Mouse (Mus musculus) bone marrow, adult 2 months (tissue): ENCODE data around the gene Pip5k1a.

ENCODE experiments used
- CTCF ChIP-seq: fragments of 200-500 bp; IDR thresholded peaks from 2 replicates; pipeline ENCODE4 v1.5.1; 2011; ENCODE audit warnings: low read length, control low read depth; ENCODE audit not compliant: control insufficient read depth, insufficient read depth
- POLR2A ChIP-seq: fragments of 200-500 bp; IDR thresholded peaks from 2 replicates; pipeline ENCODE4 v1.6.1; 2011; ENCODE audit warnings: low read depth, mild to moderate bottlenecking, control low read depth, low read length, borderline replicate concordance; ENCODE audit not compliant: control insufficient read depth

DNA sequence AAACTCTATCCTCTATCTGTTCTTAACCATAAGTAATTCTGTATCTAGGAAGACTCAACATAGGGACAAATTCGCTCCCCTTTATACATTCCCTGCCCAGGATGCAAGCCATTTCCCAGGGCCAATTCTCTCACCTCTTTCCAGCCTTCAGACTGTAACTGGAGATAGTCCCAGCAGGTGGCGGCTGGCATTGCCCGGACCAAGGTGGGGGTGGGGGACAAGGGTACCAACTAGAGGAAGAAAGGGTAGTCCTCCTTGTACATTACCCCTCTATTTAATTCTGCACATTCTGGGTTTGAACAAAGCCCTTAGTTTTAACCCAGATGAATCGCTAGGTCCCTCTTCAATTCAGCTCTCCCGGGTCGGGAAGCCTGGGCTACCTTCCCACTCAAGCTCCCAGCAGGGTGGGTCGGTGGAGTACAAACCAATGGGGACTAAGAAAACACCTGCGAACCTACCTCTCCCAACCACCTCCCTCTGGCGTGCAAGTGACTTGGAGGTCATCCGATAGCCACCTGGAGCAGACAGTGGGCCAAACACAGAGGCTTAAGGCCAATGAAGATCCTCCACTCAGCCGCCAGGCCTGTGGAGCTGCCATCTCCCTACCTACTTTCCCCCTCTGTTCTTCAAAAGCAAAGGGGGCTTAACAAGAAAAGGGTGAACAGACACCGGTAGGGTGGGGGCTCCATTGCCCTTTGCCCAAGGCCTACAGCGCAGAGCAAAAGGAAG is 92.9 kb downstream of the Pip5k1a start:
- TF ChIP-seq CTCF: no peak
- TF ChIP-seq POLR2A: no peak
